Mouse (Mus musculus): ENCODE results near the gene Baiap3. TPM values are rescaled to one million over a fixed set of nuclear protein-coding genes. Genes with fewer than 3 reads are reported as not detected.

Baiap3 gene
- total RNA-seq (2014; fragmentation: Nextera tagmentation): 1.4 TPM in 1 of 2 replicates, not detected in the other
- 2.7 TPM in 1 of 2 replicates, not detected in the other for total RNA-seq (2017)

DNA sequence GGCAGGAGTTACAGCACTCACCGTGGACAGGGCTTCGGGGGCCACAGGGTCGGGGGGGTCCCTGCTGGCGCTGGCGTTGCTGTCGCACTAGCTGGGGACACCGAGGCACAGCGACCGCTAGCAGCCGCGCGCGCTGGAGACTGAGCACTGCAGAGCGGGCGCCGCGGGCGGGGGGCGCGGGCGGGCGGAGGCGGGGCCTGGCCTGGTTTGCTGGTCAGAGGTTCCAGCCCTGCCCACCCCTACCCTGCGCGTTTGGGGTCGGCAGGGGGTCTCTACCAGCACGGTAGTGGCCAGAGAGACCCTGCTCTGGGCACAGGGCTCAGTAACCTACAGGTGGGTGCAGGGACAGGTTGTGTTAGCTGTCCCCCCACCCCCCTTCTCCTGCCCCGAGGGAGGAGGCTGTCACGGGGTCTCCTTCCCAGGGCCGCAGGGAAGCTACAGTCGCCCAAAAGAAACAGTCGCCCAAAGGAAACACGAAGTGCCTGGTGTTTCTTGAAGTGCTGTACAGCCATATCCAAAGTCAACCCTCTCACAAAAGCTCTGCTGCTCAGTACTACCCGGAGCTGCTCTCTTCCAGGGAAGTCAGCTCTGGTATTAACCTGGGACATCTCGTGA is at the start of gene Baiap3:
Gene Baiap3, minus strand, starts transcription at position 225 of the 615 bp plus-strand sequence.
- ATAC-seq (replicated peaks; ENCODE audit: low FRiP score, low TSS enrichment, poor library complexity, severe bottlenecking): no peak

DNA sequence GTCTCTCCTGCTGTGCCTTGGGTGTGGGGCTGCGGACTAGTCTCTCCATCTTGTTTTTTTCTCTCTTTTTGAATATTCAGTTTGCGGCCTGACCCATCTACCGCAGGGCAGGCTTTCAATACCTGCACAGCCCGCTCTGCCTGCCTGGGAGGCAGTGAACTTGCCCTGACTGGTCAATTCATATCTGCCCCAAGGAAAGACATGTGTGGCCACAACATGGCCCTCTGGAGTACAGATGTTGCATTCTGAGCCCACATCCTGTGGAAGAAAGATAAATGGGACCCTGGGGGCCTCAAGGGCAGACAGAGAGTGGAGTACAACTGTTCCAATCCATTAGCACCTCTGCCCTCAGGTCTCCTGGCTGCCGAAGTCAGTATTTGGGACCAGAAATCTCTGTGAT is 41.9 kb upstream of the Baiap3 start, which contains the start of gene Prss34:
Gene Prss34, plus strand, starts transcription at position 301 of the 400 bp plus-strand sequence.
- no peak for ATAC-seq (replicated peaks; ENCODE audit: low FRiP score, low TSS enrichment, poor library complexity, severe bottlenecking)

DNA sequence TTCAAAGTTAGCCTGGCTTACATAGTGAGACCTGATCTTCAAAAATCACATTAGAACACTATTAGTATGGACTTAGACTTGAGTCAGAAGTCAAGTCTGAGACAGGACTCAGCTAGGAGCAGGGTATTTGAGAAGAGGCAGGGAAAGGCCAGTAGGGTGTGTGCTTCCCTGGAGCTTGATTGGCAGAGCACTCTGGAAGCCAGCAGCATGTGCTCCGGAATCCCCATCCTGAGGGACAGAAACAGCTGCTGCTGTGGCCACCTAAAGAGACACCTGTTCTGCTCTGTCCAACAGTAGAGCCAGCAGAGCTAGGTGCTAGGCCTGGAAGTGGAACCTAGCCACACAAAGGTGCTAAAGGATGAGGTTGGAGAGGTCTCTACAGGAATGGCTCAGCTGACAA is 37.9 kb upstream of the Baiap3 start:
- ATAC-seq (replicated peaks; ENCODE audit: low FRiP score, low TSS enrichment, poor library complexity, severe bottlenecking): no peak

DNA sequence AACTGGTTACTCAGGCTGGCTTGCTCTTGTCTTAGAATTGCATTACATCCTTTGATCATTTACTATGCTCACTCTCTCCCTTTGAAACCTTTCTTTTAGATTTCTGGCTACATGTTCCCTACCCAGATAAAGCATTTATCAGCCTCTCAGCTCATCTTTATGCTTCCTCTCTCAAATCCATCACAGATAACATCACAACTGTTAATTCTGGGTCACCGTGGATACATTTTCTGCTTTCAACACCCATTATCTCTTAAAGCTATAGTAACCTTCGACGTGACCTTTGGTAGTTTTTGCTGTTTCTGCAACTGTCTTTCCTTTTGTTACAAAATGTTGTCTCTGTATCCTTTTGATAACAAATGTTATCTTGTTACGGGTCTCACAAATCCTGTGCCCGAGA is 37.3 kb upstream of the Baiap3 start:
- no peak for ATAC-seq (replicated peaks; ENCODE audit: low FRiP score, low TSS enrichment, poor library complexity, severe bottlenecking)

DNA sequence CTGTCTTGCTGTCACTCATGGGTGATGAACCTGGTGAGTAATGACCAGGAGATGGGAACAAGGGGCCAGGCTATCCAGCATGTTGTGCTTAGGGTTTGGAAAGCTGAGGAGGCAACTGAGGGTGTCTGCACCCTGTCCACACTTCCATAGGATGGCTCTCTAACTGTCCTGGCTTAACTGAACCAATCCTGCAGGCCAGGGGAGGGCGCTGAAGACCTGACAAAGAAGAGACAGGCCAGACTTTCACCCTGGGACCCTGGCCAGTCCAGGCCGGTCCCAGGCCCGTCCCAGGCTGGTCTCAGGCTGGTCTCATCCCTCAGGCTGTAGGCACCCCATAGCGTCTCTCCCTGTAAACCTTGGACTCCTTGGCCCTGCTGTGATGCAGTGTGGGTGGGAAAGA is 34.2 kb upstream of the Baiap3 start:
- no peak for ATAC-seq (replicated peaks; ENCODE audit: low FRiP score, low TSS enrichment, poor library complexity, severe bottlenecking)

DNA sequence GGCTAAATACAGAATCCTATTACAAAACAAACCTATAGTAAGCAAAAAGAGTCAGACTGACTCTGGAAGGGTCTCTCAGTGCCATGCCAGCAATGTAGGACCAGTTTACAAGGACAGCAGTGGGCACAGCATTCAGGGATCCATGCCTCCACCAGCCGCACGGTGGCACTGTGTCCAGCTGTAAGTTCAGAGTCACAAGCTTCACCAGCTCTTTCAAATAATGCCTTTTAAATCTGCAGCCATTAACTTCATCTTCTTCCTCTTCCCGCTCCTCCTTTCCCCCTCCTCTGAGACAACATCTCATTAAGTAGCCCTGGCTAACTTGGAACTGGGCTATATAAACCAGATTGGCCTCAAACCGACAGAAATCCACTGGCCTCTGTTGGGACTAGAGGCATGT is 32.7 kb upstream of the Baiap3 start:
- peak; percentile 77; the same call in 1 of the 2 replicates for ATAC-seq (replicated peaks; ENCODE audit: low FRiP score, low TSS enrichment, poor library complexity, severe bottlenecking)

DNA sequence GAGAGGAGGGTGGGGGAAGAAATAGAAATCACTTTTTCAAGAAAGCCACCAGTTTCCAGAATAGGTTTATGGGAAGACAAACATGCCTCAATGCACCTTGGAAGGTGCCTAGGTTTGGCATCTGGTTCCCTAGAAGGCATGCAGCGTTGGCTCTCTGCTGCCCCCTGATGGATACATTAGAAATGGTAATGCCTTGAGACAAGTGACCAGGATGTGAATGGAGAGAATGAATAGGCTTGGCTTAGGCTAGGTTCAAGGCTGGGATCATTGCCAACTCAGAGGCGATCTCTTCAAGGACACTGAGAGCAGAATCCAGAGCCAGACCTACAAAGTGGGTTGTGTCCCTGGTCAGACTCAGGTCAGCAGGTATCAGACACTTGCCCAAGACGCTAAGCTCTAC is 28.9 kb upstream of the Baiap3 start:
- peak; percentile 67 for ATAC-seq (replicated peaks; ENCODE audit: low FRiP score, low TSS enrichment, poor library complexity, severe bottlenecking)

DNA sequence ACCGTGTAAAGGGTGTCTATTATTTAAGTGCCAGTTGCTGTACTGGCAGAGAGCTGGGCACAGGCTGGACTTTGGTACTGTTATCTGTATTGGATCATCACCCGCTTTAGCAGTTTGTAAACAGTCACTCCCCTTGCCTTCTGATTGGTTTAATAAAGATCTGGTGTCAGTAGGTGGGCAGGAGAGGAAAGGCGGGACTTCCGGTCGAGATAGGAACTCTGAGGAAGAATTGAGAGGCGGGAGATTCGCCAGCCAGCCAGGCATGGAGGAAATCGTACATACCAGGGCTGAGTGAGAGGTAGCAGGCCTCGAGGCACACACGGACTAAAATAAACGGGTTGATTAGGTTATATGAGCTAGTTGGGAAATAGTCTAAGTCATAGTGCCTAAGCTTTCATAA is 26.0 kb upstream of the Baiap3 start:
- peak; percentile 93 for ATAC-seq (replicated peaks; ENCODE audit: low FRiP score, low TSS enrichment, poor library complexity, severe bottlenecking)

DNA sequence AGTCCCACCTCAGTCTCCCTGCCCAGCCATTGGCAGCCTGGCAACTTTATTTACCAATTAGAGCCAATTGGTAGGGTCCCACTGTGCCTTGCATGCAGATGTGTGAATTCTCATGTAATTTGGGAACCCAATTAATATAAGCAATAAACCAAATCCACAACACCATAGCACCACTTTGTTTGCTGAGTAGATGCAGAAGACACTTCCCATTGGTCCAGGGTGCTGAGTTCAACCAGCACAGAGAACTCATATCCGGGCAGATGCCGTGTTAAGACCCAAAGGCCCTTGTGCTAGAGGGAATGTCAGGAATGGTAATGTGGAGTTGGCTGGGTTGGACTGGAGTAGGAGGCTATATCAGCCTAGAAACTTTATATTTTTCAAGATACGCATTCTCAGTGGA is 19.7 kb upstream of the Baiap3 start:
- ATAC-seq (replicated peaks; ENCODE audit: low FRiP score, low TSS enrichment, poor library complexity, severe bottlenecking): no peak

DNA sequence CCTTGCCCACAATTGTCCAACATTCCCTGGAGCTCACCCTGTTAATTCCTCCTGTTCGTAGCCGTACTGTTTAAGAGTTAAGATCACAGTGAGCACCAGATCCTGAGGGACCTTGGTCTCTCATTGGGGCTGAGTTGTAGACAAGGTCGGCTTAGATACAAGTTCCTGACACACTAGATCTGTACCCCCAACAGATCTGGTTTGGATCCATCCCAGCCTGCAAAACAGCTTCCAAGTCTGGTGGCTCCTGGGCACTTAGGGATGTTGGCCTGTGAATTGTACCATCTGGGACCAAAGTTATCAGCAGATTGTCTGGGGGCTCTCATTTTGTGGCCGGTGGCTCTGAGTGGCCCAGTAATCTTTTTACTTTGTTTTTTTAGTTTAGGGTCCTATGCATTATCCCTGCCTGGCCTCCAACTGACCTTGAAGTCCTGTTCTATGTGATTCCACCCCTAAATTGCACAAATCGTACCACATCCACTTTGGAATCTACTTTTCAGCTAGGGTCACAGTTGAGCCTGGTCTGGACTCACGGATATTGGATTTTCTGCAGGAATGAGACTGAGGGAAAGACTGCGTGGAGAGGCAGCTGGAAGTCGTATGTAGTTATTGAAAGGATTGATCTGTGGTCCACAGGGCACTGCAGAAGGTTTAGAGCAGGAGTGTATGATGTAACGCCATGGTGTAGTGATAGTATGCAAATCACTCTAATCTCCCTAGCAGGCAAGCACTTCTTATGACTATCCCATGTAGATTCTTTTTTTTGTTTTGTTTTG is 18.6 kb upstream of the Baiap3 start, which contains the start of gene Ube2i:
Gene Ube2i, minus strand, starts transcription at position 52 of the 776 bp plus-strand sequence.
- ATAC-seq (replicated peaks; ENCODE audit: low FRiP score, low TSS enrichment, poor library complexity, severe bottlenecking): no peak

DNA sequence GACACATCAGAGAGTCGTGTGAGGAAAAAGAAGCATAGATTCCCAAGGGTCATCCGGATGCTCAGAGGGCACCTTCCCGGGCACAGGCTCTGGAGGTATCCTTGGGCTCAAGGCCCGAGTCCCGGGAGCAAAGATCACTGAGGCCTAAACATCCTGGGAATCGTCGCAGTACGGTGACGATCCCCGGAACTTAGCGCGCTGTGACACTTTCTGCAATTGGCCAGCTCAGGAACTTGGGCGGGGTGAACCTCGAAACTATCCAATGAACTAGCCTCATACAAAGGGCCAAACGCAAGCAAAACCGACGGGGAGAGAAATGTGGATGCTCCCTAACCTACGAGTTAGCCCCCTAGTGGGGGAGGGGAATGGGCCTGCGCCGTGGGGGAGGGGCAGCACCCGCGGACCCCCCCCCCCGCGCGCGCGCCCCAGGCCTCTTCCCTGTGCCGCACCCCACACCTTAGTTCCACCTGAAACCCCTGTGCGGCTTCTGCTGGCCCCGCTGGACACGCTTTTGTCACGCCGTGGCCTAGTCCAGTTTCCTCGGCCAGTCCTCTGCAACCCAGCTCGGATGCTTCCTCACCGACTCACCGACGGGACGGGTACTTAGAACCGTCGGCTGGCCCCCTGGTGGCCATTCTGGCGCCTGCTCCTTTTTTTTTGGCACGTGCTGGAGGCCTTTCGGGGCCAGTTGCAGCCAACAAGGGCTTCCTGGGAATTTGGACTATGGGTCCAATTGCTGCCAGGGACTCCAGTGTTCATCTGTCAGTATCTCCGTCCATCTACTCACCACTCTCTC is 17.7 kb upstream of the Baiap3 start:
- ATAC-seq (replicated peaks; ENCODE audit: low FRiP score, low TSS enrichment, poor library complexity, severe bottlenecking): peak; percentile 66

DNA sequence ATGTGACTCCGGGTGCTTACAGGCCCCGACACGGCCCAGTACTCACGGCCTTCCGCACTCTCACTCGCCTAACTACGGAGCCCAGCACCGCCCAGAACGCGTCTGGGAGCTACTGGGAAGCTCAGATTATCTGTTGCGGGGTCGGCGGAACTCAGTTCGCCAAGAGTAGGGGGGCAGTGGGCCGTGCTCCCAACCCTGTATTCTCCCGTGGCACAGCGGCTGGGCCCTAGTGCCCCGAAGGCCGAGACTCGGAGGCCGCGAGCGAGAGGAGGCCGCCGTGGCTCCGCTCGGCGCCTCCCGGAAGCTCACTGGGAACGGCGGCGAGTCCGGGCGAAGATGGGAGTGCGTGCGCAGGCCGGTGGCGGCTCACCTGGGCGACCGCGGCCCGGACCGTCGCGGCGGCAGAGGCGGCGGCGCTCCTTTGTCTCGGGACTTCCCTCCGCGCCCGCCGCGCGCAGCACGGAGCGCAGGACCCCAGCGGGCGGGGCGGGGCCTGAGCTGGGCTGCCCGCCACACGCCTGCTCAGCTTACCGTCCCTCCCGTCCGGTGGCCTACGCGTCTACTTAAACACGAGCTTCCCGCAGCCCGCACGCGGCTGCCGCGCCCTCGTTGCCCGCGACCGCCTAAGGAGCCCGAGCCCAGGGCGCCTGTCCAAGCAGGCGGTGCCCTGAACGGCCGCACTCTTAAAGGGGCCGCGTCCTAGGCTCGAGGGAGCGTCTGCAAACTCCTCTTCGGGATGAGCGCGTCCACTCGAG is 17.0 kb upstream of the Baiap3 start:
- peak; percentile 56 for ATAC-seq (replicated peaks; ENCODE audit: low FRiP score, low TSS enrichment, poor library complexity, severe bottlenecking)

DNA sequence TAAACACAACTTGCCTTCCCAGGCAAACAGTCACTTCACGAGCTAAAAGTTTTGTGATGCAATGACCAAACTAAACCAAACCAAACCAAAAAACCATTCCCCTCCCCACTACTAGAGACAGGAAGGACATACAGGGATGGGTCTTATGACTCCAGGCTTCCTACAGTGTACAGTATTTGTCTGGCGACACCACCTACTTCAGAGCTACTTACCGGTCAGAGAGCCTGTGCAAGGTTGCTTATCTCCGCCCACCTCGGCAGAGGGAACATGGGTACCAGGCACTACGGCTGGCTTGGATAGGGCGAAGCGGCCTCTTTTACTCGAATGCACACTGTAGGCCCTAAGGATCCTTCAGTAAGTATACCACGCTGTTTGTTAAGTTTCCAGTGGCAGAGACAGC is 16.2 kb upstream of the Baiap3 start:
- 0 out of 2 replicates have a peak, but pooled peaks have one; percentile 27 for ATAC-seq (replicated peaks; ENCODE audit: low FRiP score, low TSS enrichment, poor library complexity, severe bottlenecking)

DNA sequence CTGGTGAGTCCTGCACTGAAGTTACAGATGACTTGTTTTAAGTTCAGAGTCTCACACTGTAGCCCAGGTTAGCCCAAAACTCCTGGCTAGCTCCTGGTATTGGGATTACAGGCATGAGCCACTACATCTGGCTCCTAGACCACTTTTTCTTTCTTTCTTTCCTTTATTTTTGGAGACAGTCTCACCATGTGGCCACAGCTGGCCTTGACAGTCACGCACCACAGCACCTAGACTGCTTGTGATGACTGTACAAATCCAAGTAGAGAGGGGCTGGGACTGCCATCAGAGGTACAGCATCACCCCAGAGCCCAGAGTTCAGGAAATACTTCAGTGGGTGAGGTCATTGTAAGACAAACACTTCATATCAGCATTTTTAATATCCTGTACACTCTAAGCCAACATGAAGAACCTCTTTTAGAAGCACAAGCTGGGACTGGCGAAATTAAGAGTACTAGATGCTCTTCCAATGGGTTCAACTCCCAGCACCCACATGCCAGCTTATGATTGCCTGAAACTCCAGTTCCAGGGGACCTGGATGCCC is 14.7 kb upstream of the Baiap3 start:
- ATAC-seq (replicated peaks; ENCODE audit: low FRiP score, low TSS enrichment, poor library complexity, severe bottlenecking): no peak

DNA sequence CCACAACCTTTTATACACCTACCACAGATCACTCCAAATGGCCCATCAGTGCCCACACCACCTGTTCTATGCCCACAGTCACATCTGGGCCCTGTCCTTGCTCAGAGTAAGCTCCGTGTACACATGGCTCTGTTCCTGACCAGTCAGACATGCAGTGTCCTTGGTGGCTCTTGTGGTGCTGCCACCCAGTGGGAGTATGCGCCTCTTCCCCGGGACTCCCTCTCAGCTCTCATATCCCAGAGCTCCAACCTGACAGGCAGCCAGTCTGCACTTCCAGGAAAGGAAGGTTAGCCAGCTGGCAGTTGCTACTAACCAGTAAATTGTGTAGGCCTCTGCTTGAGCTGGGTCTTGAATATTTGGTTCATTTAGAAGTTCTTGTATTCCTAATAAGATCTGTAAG is 8.3 kb upstream of the Baiap3 start:
- no peak for ATAC-seq (replicated peaks; ENCODE audit: low FRiP score, low TSS enrichment, poor library complexity, severe bottlenecking)

DNA sequence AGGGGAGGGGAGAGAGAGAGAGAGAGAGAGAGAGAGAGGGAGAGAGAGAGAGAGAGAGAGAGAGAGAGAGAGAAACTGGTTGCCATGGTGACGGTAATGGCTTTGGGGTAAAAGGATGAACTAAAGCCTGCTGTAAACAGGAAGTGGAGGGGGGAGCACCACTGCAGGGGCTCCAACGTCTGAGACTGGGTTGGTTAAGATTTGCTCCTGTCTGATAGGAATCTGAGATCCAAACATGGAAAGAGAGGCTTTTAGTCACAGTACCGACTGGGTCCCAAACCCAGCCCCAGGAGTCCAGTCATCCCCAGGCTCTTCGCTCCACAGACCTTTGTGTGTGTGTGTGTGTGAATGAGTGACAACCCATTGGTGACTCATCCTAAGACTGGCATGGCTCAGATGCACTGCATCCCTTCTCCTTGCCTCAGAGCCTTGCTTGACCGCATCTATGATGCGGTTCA is 1.7 kb upstream of the Baiap3 start:
- no peak for ATAC-seq (replicated peaks; ENCODE audit: low FRiP score, low TSS enrichment, poor library complexity, severe bottlenecking)

DNA sequence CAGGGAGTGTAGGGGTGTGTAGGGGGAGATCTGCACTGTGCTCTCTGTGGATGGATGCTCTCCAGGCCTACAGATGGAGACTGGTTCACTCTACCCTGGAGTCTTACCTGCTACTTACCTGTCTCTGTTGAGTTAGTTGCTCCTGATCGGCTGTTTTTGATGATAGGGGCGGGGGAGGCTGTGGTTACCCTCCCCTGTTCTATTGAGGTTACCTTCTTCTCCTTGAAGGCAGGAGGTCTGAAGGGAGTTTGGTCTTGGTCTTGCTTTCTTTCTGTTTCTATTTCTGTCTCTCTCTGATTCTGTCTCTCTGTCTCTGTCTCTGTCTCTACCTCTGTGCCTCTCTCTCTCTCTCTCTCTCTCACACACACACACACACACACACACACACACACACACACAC is 1.1 kb downstream of the Baiap3 start:
- ATAC-seq (replicated peaks; ENCODE audit: low FRiP score, low TSS enrichment, poor library complexity, severe bottlenecking): no peak

DNA sequence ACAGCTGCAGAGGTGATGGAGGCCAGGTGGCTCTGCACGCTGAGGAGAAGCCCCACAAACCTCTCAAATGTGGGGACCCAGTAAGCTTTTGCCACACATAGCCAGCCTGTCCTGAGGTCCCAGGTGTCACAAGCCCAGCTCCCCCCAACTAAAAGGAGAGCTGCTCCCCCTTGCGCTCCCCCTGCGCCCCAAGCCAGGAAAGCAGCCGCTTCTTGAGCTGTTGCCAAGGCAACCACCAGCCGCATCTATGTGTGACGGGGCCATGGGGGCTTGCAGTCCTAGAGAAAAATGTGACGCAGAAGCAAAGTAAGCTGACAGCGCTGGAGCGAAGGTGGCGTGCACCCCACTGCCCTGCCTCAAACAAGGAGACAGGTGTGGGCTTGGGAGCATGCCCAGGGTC is 2.4 kb downstream of the Baiap3 start:
- no peak for ATAC-seq (replicated peaks; ENCODE audit: low FRiP score, low TSS enrichment, poor library complexity, severe bottlenecking)

DNA sequence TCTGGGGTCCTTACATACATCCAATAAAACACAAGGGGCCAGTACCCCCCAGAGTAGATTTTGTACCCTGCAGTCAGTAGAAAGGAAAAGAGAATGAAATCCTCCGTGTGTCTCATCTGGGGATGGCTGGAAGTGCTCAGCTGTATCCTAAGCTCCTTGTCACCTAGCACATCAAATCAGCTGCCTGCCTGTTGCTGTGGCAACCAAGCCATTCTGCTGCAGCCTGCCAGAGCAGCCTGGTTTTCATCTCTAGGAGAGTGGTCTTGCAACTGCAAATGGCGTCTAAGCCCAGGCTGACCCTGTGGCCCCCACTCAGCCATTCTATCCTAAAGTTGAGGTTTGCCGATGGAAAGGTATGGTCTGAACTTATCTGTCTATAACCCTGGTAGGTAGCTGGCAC is 3.5 kb downstream of the Baiap3 start:
- no peak for ATAC-seq (replicated peaks; ENCODE audit: low FRiP score, low TSS enrichment, poor library complexity, severe bottlenecking)

Measured in megakaryocyte-erythroid progenitor cell, adult 5-6 weeks (primary cell).